Mouse (Mus musculus) layer of hippocampus, adult 18-20 months (tissue): Measurements from ENCODE around the gene Tex261. TPM values are rescaled to one million over a fixed set of nuclear protein-coding genes. Genes with fewer than 3 reads are reported as not detected.
"Not testable (repeated sequence)": the region's sequence is repeated elsewhere in the genome, so short reads cannot be mapped to it uniquely, and the experiment has no call there.

Experiments
- DNase-seq, 2 experiments: peaks; one replicate each; pipeline ENCODE4 v3.0.0; 2022; ENCODE audit warnings: low spot score in 2 of 2
- long read RNA-seq: library from polyadenylated mRNA; stranded (forward); transcript quantifications from one replicate; pipeline ENCODE4 v2.0.0, GENCODE M21; 2021
- total RNA-seq, 2 experiments: library from RNA; stranded (reverse); gene quantifications; 2 replicates each; pipeline ENCODE4 v1.2.3; 2021

Tex261 gene
- 10 to 100 TPM; 46.8 to 49.1 TPM for total RNA-seq
- long read RNA-seq, transcript Tex261-201 (6 exons, 2,984 nt), result major isoform, 76 of 89 reads
- long read RNA-seq, partial matches to known transcripts, result 3 of 89 reads
- long read RNA-seq, other reads (novel, unspliced or antisense), result 8 of 89 reads

DNA sequence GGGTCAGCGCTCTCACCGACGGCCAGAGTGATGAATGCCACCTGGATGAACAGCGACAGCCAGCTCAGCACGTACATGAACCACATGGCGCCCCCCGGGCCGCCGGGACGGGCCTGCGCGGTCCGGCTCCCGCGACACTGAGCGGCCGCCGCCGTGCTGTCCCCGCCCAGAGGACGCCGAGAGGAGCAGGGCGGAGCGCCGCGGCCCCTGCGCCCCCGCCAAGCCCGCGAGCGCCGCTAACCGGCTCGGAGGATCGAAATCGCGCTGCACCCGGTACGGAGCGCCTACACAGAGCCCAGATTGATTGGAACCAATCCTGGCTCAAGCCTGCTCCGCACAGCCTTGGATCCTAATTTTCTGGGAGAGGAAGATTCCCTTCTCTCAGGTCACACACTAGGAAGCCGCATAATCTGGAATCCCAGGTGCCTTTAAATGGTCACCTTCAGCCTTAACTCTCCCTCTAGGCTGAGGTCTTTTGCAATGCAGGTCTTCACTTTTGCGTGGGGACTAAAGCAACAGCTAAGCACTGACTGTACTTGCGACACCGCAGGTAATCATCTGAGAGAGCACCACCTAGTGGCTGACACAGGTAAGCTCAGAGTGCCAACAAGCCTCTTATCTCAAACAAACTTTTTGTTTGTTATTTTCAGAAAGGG is at the start of gene Tex261:
Gene Tex261, minus strand, starts transcription at position 176 of the 656 bp plus-strand sequence.
- peak; percentile 90 to 93 for DNase-seq

DNA sequence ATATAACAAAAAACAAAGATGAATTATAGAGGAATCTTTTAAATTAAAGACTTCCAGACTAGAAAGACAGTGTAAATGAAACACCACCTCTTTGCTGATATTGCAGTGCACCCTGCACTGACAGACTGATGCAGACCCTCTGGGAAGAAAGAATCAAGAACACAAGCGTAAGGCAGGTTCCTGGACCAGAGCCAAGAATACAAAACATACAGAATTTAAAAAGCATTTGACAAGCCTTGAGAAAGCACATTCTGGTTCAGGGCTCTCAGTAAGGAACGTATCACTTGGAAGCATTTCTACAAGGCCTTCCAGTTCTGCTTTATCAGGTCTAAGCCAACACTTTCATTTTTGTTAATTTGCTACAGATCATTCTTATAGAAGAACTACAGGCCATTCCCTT is 46.2 kb upstream of the Tex261 start:
- no peak for DNase-seq

DNA sequence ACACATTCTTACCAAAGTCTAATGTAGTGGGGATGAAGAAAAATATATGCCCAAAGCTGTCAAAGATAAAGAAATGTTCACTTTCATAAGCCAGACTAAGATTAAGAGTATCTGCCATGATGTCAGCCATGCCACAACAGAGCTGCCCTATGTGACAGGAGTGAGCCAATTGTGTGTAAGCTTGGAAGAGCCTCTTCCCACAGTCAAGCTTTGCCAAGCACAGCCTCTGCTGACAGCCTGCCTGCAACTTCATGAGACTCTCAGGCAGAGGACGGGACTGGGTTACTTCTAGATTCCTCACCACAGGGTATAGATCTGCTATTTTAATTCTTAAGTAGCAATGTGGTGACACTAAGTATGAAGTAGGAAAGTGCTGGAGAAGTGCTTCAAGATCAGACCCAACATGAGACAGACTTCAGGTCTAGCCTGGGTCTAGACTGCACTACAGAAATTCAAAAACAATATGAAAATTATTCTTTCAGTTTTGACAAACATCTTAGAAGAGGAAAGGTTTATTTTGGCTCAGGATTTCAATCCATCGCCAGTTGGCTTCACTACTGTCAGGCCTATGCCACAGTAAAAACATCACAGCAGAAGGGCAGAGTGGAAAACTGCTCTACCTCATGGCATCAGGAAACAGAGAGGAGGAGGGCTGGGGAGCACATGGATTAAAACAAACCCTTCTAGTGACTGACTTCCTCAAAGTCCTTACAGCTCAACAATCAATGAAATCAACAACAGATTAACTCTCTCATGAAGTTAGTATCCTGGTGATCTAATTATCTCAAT is 45.3 kb upstream of the Tex261 start:
- no peak for DNase-seq

DNA sequence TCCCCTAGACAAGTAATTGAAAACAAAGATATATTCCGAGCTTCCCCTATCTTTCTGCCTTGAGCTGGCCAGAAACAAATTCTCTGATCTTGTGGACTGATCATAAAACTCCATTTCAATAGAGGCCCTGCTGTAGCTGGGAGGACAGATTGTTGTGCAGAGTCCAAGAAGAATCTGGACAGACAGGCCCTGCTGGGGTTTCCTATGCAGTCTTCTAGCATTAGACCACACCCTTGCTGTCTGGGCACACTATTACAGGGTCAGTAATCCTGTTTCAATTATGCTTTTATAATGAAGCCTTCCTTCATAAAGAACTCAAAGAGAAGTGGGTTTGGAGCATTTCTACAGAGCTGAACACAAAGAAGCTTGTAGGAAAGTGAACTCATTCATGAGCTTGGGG is 43.4 kb upstream of the Tex261 start:
- no peak for DNase-seq

DNA sequence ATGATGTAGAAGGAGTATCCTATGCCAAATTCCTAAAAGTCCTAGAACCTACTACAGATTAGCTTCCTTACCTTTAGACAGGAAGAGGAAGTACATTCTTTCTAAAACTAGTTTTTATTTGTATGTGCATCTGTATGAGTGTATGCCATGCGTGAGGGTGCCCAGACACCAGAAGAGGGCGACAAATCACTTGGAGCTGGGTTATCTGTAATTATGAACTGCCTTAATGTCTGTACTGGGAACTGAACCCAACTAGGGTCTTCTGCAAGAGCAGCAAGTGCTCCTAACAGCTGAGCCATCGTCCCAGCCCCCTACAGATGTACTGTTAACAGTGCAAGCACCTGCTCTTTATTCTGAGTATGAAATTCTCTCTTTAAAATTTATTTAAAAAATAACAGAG is 40.2 kb upstream of the Tex261 start:
- DNase-seq, result no peak

DNA sequence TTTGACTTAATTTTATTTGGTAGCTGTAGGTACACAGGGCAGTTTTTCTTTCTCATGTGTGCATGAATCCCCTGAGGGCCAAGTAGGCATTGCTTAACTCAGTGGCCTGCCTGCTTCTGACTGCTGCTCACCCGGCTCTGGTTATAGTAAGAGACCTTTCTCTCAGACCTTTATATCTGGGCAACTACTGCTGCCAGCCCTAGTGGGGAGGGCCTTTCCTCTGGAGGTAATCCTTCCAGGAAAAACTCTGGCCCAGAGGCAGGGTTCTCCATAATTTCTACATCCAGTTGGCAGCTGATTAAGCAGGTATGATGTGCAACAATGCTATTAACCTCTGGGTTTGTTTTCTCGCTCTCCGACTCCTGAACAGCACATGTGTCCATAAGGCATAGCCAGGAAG is 27.2 kb upstream of the Tex261 start:
- no peak for DNase-seq

DNA sequence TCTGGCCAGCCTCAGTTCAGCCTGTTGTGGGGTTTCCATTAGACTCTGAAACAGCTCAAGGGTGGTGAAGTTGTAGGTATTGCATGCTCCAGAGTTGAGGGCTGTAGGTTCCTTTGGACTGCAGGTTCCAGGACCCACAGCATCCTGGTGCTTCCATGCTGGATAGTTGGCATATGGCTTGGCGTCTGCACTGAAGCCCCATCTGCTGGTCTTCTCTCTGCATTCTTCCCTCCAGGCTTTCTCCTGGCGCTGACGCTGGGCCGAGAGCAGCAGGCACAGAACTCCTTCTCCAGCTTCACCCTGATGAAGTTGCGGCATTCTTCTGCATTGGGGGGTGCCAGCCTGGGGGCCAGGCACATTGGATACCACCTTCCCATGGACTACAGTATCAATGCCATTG is 26.4 kb upstream of the Tex261 start:
- DNase-seq, result peak in 1 of 2 experiments; percentile 54

DNA sequence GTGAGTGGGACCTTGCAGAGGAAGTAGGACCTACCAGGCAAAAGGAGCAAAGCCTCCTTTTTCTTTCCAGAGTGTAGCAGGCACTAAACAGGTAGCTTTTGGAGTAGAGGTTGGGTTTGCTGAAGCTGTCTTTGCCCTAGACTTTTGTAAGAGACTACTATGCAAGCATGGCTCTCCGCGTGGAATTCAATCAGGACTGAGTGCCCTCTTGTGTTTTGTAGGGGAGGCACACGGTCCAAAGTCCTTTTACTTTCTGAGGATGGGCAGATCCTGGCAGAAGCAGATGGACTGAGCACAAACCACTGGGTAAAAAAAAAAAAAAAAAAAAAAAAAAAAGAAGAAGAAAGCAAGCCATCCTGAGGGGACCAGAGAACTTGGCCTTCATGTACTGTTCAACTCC is 21.1 kb upstream of the Tex261 start:
- no peak for DNase-seq

DNA sequence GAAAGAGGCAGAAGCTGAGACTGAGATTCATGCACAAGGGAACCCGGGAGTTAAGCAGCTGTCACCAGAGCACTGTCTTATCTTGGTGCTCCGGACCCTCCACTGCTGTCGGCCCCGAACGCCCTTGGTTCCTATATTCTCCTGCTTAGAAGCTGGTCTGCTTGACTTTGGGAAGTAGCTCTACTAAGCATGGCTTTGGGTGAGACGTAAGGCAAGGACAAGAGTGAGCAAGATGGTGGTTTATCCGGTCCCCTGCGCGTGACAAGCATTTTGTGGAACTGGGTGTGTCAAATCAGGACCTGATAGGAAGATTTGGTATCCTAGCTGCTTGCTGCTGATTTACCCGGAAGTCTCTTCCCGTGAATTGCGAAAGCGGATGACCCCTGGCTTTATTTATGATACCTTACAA is 19.9 kb upstream of the Tex261 start:
- DNase-seq, result no peak

DNA sequence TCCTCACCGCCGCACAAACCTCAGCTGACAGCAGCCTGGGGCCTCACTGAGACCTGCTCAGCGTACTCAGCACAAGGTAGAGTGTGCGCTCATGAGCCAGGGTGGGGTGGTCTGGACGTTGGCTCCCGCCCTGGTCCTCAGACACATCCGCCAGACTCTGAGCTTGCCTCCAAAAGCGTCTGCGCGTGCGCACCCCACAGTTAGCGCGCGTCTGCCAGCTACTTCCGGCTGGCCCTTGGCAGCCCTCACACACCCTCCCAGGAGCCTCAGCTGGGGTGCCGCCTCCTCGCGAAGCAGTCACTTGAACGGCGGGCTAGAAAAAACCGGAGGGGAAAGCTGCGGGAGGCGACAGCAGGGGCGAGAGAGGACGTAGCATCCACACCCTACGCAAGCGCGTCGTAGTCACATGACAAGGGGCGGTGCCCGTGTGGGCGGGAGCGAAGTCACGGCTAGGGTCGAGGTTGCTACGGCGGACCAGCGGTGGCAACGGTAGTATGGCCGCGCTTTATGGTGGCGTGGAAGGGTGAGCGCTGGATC is 19.2 kb upstream of the Tex261 start, which contains the start of gene Nagk:
Gene Nagk, plus strand, starts transcription at position 223 of the 537 bp plus-strand sequence.
- peak; percentile 90 to 93 for DNase-seq

DNA sequence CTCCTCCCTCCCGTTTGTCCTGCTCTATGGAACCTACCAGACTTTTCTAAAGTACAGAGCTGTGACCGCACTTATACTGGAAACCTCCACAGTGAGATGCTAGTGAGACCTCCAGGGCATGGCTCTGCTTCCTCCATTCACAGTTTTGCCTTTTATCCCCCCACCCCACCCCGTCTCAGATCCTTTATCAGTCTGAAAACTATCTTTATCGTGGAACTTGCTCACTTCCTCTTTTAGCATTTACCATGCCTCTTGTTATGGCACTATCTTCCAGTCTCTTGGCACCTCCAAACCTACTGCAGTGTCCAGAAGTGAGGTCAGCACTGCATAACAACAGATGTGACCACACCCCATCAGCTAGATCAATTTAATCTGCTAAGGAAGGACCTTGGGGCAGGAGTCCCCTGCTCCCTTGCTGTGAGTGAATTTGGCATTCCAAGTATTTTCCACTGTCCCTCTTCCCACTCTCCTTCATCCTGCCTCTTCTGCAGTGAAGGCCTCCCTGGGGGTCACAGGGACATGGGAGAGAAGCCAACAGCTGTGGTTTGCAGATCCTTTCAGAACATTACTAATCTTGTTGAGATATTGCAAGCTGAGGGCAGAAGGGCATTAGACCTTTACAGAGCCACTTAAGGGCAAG is 15.8 kb upstream of the Tex261 start:
- no peak for DNase-seq

DNA sequence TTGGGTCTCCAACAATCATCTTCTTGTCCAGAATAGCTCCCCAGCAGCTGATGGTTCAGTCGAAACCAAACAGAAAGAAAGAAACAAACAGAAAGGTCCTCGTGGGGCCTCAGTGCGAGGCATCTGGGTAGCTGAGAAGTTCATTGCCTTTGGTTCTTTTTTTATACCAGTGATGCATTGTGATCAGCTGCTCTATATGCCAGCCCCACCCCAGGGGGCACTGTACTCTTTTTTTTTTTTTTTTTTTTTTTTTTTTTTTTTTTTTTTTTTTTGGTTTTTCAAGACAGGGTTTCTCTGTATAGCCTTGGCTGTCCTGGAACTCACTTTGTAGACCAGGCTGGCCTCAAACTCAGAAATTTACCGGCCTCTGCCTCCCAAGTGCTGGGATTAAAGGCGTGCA is 14.9 kb upstream of the Tex261 start:
- not testable (repeated sequence) for DNase-seq

DNA sequence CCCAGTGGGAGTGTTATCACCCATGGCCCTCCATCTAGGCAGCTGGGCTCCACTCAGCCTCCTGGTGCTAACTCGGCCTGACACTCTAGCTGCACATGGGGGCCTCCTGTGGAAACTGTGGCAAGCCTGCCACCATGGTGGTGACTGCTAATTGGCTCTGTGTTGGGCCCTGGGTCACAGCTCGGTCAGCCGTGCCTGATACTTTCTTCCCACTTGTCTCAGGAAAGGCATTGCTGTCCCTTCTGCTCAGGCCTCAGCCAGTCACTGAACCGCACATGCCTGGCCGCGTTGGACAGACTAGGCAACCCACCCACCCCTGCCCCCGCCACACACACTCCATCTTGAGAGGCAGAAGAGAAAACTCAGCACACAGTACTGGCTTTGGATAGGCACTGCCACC is 12.9 kb upstream of the Tex261 start:
- DNase-seq, result no peak

DNA sequence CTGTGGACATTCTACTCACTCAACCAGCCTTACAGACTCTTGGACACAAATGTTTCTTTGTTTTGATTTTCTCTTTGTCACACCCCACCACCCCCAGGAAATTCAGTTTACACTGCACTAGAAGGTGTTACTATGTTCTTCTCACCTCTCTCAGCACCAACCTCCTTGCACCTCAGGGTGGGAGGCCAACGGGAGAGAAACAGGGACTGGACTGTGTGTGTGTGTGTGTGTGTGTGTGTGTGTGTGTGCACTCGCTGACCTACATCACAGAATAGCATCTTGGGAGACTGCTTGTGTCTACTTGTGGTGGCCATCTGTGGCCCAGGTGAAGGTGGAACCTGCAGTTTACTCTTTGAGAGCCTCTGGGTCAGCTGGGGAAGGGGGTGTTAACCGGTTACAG is 10.8 kb upstream of the Tex261 start:
- DNase-seq, result no peak

DNA sequence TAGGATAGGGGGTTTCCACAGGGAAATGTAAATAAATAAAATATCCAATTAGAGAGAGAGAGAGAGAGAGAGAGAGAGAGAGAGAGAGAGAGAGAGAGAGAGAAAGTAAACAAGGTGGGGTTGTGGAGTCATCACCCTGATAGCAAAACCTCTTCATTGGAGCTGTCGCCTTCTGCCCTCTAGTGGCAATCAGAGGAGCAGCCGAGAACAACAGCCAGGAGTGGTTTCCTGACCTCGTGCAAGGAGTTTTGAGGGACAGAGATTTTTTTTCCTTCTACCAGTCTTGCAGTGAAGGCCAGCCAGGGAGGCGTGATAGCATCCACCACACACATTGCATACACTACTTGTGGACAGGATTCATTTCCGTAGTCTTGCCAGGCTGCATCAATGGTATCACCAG is 3.4 kb upstream of the Tex261 start:
- peak in 1 of 2 experiments; percentile 64 for DNase-seq

DNA sequence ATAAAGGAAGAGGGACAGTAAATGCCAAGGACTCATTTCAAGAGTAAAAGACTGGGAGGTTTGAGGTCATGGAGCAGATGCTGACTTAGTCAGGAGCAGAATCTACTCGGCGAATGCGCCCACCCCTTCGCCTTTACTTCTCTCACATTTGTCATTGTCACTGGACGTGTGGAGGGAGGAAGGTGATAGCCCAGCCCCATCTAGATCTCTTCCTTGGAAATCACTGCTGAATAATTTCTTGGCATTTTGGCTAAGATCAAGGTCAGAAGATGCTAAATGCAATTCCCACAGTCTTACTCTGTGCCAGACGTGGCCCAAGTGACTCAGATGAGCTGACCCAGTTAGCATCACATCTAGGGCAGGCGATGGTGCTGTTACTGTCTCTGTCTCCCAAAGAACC is 2.7 kb upstream of the Tex261 start:
- DNase-seq, result no peak

DNA sequence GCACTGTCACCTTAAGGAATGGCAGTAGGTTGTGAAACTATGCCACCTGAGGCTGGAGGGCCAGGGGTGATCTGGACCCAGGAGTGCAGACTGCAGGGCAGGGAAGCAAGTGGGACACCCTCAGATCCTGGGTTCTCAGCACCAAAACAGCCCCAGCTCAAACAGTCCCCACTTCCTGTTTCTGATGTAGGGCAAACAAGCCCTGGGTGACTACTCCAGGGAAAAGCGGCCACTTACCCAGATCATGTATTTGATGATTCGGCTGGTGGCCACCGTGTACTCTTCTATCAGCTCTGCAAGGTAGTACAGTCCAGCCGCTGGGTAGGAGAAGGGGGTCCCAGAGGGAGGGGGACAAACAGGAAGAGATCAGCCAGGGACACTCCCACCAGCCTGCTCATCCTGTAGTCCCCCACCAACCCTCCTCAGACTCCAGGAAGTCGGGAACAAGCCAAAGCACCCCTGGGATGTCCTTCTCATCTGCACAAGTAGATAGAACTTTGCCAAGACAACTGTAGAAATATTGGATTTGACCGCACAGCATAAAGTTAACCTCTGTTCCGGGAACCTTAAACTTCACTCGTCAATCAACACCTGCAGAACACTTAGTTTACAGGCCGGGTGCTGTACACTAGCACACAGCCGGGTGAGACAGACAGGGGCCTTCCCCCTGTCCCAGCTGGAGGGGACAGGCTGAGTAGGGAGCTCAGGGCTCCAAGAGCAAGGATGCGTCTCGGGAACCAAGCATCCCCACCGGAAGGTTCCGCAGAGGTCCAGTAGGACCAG is 641 bp downstream of the Tex261 start:
- DNase-seq, result no peak

DNA sequence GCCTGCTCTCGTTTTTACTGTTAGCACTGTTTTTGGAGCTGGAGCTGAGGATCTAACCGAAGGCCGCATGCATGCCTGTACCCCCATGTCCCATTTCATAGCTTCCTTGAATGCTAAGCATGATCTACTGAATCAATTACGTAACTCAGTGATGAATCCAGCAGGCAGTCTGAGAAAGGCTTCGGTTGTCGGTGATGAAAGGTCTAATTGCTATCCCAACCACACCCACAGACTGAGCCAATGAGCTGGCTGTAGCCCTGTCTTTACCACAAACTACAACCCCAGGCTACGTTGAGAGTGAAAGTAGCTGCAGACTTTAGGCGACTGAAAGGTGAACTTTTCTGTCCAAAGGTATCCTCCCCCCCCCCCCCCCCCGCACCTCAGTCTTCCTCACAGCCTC is 1.5 kb downstream of the Tex261 start:
- no peak for DNase-seq

DNA sequence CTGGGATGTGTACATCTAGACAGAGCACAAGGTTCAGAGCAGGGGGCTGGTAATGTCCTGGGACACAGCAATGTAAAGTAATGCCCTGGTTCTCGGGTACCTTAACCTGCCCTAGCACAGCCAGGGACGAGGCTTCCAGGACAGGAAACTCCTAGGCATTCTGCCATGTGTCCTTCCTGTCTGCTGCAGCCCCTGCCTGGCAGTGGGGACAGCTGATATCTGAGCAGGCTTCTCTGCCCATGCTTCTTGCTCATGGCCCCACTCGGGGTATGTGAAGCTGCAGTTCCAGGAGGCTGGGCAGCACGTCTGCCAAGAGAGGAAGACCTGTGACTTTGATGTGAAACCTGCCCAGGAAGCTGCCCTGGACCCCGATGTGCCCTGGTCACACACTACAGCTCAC is 7.1 kb downstream of the Tex261 start:
- no peak for DNase-seq

DNA sequence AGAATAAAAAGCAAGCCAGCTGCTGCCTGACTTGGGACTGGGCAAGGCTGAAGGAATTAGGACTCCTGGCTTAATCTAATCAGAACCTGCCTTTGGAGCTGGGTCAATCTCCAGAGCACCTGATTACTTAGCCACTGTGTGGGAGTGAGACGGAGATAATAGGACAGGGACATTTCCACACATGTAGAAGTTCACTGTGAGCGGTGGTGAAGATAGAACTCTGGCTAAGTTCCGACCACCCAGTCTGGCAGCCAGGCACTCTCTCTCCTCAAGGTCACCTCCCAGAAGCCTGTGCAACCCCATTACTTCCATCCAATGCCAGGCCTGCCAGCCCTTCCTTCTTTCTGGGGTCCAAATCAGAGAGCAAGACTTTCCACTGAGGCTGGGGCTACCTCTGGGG is 8.6 kb downstream of the Tex261 start:
- DNase-seq, result no peak

DNA sequence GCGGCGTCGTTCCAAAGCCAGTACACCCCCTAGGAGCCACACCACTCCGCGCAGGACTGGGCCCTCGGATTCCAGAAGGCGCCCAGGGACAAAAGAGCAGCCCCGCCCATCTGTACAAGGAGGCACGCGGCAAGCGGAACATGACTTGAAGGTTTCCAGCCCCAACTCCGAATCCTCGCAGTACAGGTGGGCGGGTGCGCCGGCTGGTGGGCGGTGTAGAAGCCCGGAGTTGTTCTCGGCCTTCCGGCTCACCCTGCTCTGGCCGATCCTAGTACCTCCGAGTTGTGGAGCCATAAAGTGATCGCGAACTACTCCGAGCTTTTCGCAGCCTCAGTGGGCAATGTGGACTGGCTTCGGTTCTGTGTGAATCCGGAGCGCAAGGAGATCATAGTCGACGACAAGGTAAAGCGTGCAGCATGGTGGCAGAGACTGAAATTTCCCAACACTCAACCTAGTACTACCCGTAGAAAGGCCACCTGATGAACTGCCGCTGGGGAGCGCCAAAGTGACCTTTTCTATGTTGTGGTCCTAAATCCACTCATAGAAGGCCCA is 12.7 kb downstream of the Tex261 start:
- DNase-seq, result no peak
